Mouse (Mus musculus) midbrain, embryonic 11.5 days (tissue): Measurements from ENCODE around the gene Gfod2. TPM values are rescaled to one million over a fixed set of nuclear protein-coding genes. Genes with fewer than 3 reads are reported as not detected.

Source experiments
- ATAC-seq: fragments of 200-750 bp; cut with Nextera tagmentation; 2 replicates; pipeline ENCODE4 v1.8.0; 2017; ENCODE audit warnings: moderate TSS enrichment, moderate library complexity; ENCODE audit not compliant: low FRiP score
- DNase-seq: peaks from one replicate; pipeline ENCODE4 v3.0.0; 2015; ENCODE audit warnings: low spot score; ENCODE audit errors: missing footprints
- H3K27ac ChIP-seq: fragments of 300-500 bp; sonication (generic); 2 replicates; pipeline ENCODE4 v1.5.1; 2014; ENCODE audit warnings: low read depth, low read length
- H3K27me3 ChIP-seq: fragments of 300-500 bp; sonication (generic); 2 replicates; pipeline ENCODE4 v1.6.1; 2014; ENCODE audit warnings: mild to moderate bottlenecking, low read length, moderate library complexity, mixed read lengths; ENCODE audit not compliant: control insufficient read depth, insufficient read depth
- H3K36me3 ChIP-seq: fragments of 300-500 bp; sonication (generic); 2 replicates; pipeline ENCODE4 v1.6.1; 2014; ENCODE audit warnings: mild to moderate bottlenecking, low read length, moderate library complexity, mixed read lengths; ENCODE audit not compliant: control insufficient read depth, insufficient read depth
- H3K4me1 ChIP-seq: fragments of 300-500 bp; sonication (generic); 2 replicates; pipeline ENCODE4 v1.6.1; 2014; ENCODE audit warnings: low read length; ENCODE audit not compliant: control insufficient read depth, insufficient read depth
- H3K4me2 ChIP-seq: fragments of 300-500 bp; sonication (generic); 2 replicates; pipeline ENCODE4 v1.6.1; 2014; ENCODE audit warnings: mild to moderate bottlenecking, moderate library complexity
- H3K4me3 ChIP-seq: fragments of 300-500 bp; sonication (generic); 2 replicates; pipeline ENCODE4 v1.5.1; 2014; ENCODE audit warnings: low read depth, low read length
- H3K9ac ChIP-seq: fragments of 300-500 bp; sonication (generic); 2 replicates; pipeline ENCODE4 v1.6.1; 2014; ENCODE audit warnings: low read length
- H3K9me3 ChIP-seq: fragments of 300-500 bp; sonication (generic); 2 replicates; pipeline ENCODE4 v1.6.1; 2016; ENCODE audit warnings: low read length; ENCODE audit not compliant: control insufficient read depth
- WGBS: fragments of 180-500 bp; shearing (Covaris S2); extraction: QIAGEN DNeasy Blood & Tissue Kit; methylation state at CpG from one replicate; pipeline ENCODE4 v1.1.7; 2014; 5-methylcytosine and 5-hydroxymethylcytosine counted together
- polyA plus RNA-seq: library from polyadenylated mRNA; unstranded; fragments of >200 nt; fragmentation: Nextera tagmentation; extraction: Ambion mirVana; gene quantifications from 2 replicates; pipeline ENCODE4 v1.2.1, GENCODE M21; 2014

The Gfod2 gene
- polyA plus RNA-seq, 1 experiment from 2014 or later: 38.8 TPM

GRCm38 (mm10) chr8:105712286-105712685 is 46.2 kb downstream of the Gfod2 start:
- Histone ChIP-seq H3K36me3 (0 out of 2 replicates have a peak, but pooled peaks cover 3% of the 10 kb centered on the region), H3K4me1 (peaks cover 2% of the 10 kb centered on the region), H3K9ac (no peak overlapping the region), H3K9me3 (no peaks in the 10 kb centered on the region), H3K27ac (no peak overlapping the region), H3K4me3 (no peak overlapping the region), H3K4me2 (no peak overlapping the region), H3K27me3 (no peaks in the 10 kb centered on the region)
- ATAC-seq: no peak
- WGBS: 85% methylated on average over 3 of the region's 3 CpGs
- DNase-seq: peak; percentile 72

DNA sequence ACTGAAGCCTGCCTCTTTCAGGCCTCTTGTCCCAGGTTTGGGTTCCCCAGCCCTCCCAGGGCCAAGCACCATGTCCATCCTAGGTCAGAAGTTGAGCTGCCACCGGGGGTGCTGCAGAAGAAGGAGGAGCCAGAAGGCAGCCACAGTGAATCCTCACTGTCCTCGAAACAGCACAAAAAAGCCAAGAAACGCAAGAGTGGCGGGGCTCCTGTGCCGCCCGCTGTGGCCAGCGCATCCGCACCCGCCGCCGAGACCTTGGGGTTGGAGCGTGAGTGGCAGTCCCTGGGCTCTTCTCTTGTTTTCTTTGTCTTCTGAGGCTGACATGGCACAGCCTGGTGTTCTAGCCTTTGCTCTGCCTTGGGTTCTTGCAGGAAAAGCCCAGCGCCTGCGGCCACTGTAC is 49.1 kb downstream of the Gfod2 start:
- Histone ChIP-seq H3K9me3 (no peaks in the 10 kb centered on the region), H3K4me3 (no peak overlapping the region), H3K36me3 (no peaks in the 10 kb centered on the region), H3K4me1 (peaks cover 14% of the 10 kb centered on the region), H3K27ac (no peak overlapping the region), H3K27me3 (no peaks in the 10 kb centered on the region), H3K4me2 (no peak overlapping the region), H3K9ac (no peak overlapping the region)
- 70% methylated on average over 14 of the region's 14 CpGs for WGBS
- DNase-seq (no peak), ATAC-seq (no peak)

DNA sequence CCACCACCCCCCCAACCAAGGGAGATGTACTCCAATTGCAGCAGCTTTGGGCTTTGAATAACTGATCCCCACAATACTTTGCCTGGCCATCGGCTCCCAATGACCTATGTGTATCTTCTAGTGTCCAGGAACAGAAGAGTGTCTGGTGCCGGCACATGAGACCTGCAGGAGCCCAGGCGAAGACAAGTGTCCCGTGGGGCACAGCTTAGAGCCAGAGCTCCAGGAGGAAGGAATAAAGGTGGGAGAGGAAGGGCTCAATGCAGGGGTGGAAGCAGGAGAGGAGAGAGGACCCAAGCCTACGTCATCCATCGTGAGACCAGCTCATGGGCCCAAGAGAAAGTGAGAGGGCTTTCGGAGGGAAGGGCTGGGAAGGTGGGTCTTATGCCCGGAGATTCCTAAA is 49.8 kb downstream of the Gfod2 start:
- H3K9ac ChIP-seq: no peak overlapping the region
- H3K4me2 ChIP-seq: no peak overlapping the region
- no peak overlapping the region for H3K4me3 ChIP-seq
- H3K9me3 ChIP-seq: no peaks in the 10 kb centered on the region
- DNase-seq (no peak), ATAC-seq (no peak)
- H3K27ac ChIP-seq: no peak overlapping the region
- H3K27me3 ChIP-seq: no peaks in the 10 kb centered on the region
- WGBS: 93% methylated on average over 8 of the region's 8 CpGs
- peaks cover 3% of the 10 kb centered on the region; the same call in 1 of the 2 replicates for H3K36me3 ChIP-seq
- H3K4me1 ChIP-seq: peaks cover 14% of the 10 kb centered on the region

DNA sequence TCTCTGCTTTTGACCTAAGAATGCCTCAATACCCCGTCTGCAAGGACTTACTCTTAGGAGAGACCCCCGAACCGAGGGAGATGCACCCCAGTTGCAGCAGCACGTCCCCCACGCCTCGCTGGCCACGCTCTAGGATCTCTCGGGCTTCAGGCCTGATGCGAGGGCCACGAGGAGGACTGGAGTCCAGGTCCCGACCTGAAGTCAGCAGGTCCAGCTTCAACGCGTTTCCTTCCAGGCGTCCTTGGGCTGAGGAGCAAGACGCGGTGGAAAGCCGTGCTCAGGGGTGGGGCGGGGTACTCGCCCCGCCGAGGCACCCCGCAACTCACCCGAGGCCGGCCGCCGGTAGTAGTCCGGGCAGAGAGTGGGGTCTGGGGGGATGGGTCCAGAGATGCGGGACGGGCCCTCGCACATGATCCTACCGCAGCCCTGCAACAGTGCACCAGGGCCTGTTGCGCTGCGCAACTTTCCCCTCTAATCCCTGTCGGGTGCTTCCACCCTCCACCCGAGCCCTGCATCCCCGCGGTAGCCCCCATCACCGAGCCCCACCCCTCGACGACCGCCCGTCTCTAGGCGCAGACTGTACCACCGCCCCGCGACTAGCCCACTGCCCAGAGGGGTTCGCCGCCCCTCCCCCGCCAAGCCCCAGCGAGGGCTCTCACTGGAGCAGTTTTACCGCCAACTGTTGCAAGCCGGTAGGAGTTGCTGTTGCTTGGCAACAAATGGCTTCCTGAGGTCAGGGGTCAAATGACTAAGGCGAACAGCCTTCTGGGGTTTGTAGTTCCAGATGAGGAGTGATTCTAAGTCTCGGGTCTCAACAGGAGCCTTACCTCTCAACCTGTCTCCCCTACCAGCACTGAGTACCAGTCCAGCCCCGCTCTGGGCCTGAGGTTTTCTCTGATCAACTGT is 50.7 kb downstream of the Gfod2 start, which contains the start of the genes 4933405L10Rik and Enkd1:
4933405L10Rik (plus strand) TSS at position 158 of the 906 bp plus-strand sequence.
Enkd1 (minus strand) TSS at position 713 of the 906 bp plus-strand sequence.
- Histone ChIP-seq H3K9ac (peak within 1 kb of the TSS; percentile 84), H3K27me3 (no peaks in the 10 kb centered on the region)

GRCm38 (mm10) chr8:105706426-105706825 is 52.0 kb downstream of the Gfod2 start:
- H3K4me3 ChIP-seq: peak overlapping the region; percentile 76
- no peak for ATAC-seq
- no peaks in the 10 kb centered on the region for H3K27me3 ChIP-seq
- no peak for DNase-seq
- H3K27ac ChIP-seq: no peak overlapping the region
- peaks cover 23% of the 10 kb centered on the region for H3K4me1 ChIP-seq
- peak overlapping the region; percentile 93 for H3K4me2 ChIP-seq
- WGBS: 77% methylated on average over 12 of the region's 12 CpGs
- H3K9ac ChIP-seq: peak overlapping the region; percentile 84; the same call in 1 of the 2 replicates
- H3K36me3 ChIP-seq: peaks cover 5% of the 10 kb centered on the region; the same call in 1 of the 2 replicates
- no peaks in the 10 kb centered on the region for H3K9me3 ChIP-seq

More for the DNA sequence above, 50.7 kb downstream of the Gfod2 start, which contains the start of the genes 4933405L10Rik and Enkd1:
- Histone ChIP-seq H3K9me3 (no peaks in the 10 kb centered on the region), H3K4me3 (peak within 1 kb of the TSS; percentile 76), H3K27ac (no peak within 1 kb of the TSS; the same call in 1 of the 2 replicates), H3K36me3 (peaks cover 5% of the 10 kb centered on the region; the same call in 1 of the 2 replicates), H3K4me2 (peak within 1 kb of the TSS; percentile 93), H3K4me1 (peaks cover 14% of the 10 kb centered on the region)
- peak; percentile 94 for ATAC-seq
- WGBS: under 1% methylated on average over 55 of the region's 55 CpGs
- peak; percentile 99 for DNase-seq

GRCm38 (mm10) chr8:105704955-105705354 is 53.5 kb downstream of the Gfod2 start:
- Histone ChIP-seq H3K27ac (no peak overlapping the region), H3K9ac (no peak overlapping the region), H3K4me1 (peaks cover 29% of the 10 kb centered on the region), H3K27me3 (no peaks in the 10 kb centered on the region), H3K36me3 (peaks cover 5% of the 10 kb centered on the region; the same call in 1 of the 2 replicates), H3K4me3 (no peak overlapping the region), H3K9me3 (no peaks in the 10 kb centered on the region), H3K4me2 (no peak overlapping the region)
- ATAC-seq: no peak
- DNase-seq: no peak
- 96% methylated on average over 6 of the region's 6 CpGs for WGBS

- Histone ChIP-seq H3K4me1 (peaks cover 33% of the 10 kb centered on the region), H3K27me3 (no peaks in the 10 kb centered on the region), H3K4me2 (no peak overlapping the region), H3K36me3 (peaks cover 5% of the 10 kb centered on the region; the same call in 1 of the 2 replicates), H3K27ac (no peak overlapping the region), H3K4me3 (no peak overlapping the region), H3K9ac (no peak overlapping the region), H3K9me3 (no peaks in the 10 kb centered on the region)
- DNase-seq: no peak
- WGBS: 94% methylated on average over 34 of the region's 34 CpGs
- no peak for ATAC-seq
Measured at GRCm38 (mm10) chr8:105704146-105704812, 54.2 kb downstream of the Gfod2 start.

- no peaks in the 10 kb centered on the region for H3K27me3 ChIP-seq
- DNase-seq: no peak
- H3K27ac ChIP-seq: no peak overlapping the region
- no peak overlapping the region for H3K4me3 ChIP-seq
- no peak overlapping the region for H3K4me2 ChIP-seq
- peaks cover 5% of the 10 kb centered on the region; the same call in 1 of the 2 replicates for H3K36me3 ChIP-seq
- no peaks in the 10 kb centered on the region for H3K9me3 ChIP-seq
- H3K9ac ChIP-seq: no peak overlapping the region
- peaks cover 33% of the 10 kb centered on the region for H3K4me1 ChIP-seq
- 93% methylated on average over 24 of the region's 24 CpGs for WGBS
- no peak for ATAC-seq
Measured at GRCm38 (mm10) chr8:105702731-105703415, 55.6 kb downstream of the Gfod2 start.
